Mouse (Mus musculus) myocyte (in vitro differentiated cells): ENCODE results near the gene Pld4.

Experiments used
- MAX ChIP-seq: IDR thresholded peaks from one replicate; pipeline ENCODE4 v1.6.1; 2011; ENCODE audit warnings: low read depth, mild to moderate bottlenecking, control low read depth
- POLR2A ChIP-seq: IDR thresholded peaks from one replicate; pipeline ENCODE4 v1.6.1; 2011; ENCODE audit warnings: low read depth, mild to moderate bottlenecking, control low read depth, moderate library complexity; ENCODE audit not compliant: insufficient read length
- POLR2AphosphoS2 ChIP-seq: IDR thresholded peaks from one replicate; pipeline ENCODE4 v1.6.1; 2011; ENCODE audit warnings: low read depth, control low read depth; ENCODE audit not compliant: insufficient read length
- SRF ChIP-seq: IDR thresholded peaks from one replicate; pipeline ENCODE4 v1.6.1; 2011; ENCODE audit warnings: low read depth; ENCODE audit not compliant: control insufficient read depth, insufficient read length
- TCF12 ChIP-seq: IDR thresholded peaks from one replicate; pipeline ENCODE4 v1.6.1; 2011; ENCODE audit warnings: mild to moderate bottlenecking, control low read depth; ENCODE audit not compliant: poor library complexity, insufficient read depth, severe bottlenecking

DNA sequence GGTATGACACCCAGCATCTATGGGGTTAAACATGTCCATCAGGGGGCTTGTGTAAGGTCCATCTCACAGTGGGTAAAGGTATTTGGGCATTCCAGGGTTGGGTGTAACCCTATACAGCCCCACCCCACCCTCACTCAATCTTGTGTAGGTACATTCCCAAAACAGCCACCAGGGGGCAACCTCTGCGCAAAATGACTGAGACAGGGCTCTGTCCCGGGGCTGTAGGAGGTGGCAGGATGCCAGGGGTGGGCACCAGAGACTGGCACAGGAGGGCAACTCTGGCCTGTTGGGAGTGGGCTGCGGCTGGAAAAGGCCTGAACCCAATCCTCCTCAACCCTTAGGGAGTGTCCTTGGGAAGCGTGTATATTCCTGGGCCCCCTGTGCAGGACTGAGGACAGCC lies 40.0 kb downstream of the Pld4 start:
- TF ChIP-seq TCF12: no peak
- no peak for TF ChIP-seq POLR2A
- no peak for TF ChIP-seq POLR2AphosphoS2
- TF ChIP-seq SRF: no peak
- no peak for TF ChIP-seq MAX
